Mouse (Mus musculus) hindbrain, embryonic 16.5 days (tissue): ENCODE data around the gene Ptpa. TPM values are rescaled to one million over a fixed set of nuclear protein-coding genes. Genes with fewer than 3 reads are reported as not detected.

Experiments
- ATAC-seq: fragments of 200-750 bp; cut with Nextera tagmentation; 2 replicates; pipeline ENCODE4 v1.8.0; 2017; ENCODE audit warnings: moderate TSS enrichment, moderate library complexity
- H3K27ac ChIP-seq: fragments of 300-500 bp; sonication (generic); 2 replicates; pipeline ENCODE4 v1.5.1; 2014; ENCODE audit warnings: low read depth, mild to moderate bottlenecking, control low read depth, low read length, moderate library complexity
- H3K27me3 ChIP-seq: fragments of 300-500 bp; sonication (generic); replicated peaks from 2 replicates; pipeline ENCODE4 v1.6.1; 2014; ENCODE audit warnings: low read length; ENCODE audit not compliant: control insufficient read depth, insufficient read depth
- H3K36me3 ChIP-seq: fragments of 300-500 bp; sonication (generic); 2 replicates; pipeline ENCODE4 v1.6.1; 2014; ENCODE audit warnings: mild to moderate bottlenecking, low read length, moderate library complexity, mixed read lengths; ENCODE audit not compliant: control insufficient read depth, insufficient read depth
- H3K4me1 ChIP-seq: fragments of 300-500 bp; sonication (generic); 2 replicates; pipeline ENCODE4 v1.6.1; 2014; ENCODE audit warnings: low read depth, low read length; ENCODE audit not compliant: control insufficient read depth, insufficient read depth
- H3K4me2 ChIP-seq: fragments of 300-500 bp; sonication (generic); 2 replicates; pipeline ENCODE4 v1.6.1; 2014; ENCODE audit warnings: mild to moderate bottlenecking, low read length, control low read depth, moderate library complexity
- H3K4me3 ChIP-seq: fragments of 300-500 bp; sonication (generic); 2 replicates; pipeline ENCODE4 v1.5.1; 2014; ENCODE audit warnings: mild to moderate bottlenecking, low read length, control low read depth, moderate library complexity
- H3K9ac ChIP-seq: fragments of 300-500 bp; sonication (generic); 2 replicates; pipeline ENCODE4 v1.6.1; 2014; ENCODE audit warnings: low read depth, mild to moderate bottlenecking, control low read depth, low read length, moderate library complexity
- H3K9me3 ChIP-seq: fragments of 300-500 bp; sonication (generic); 2 replicates; pipeline ENCODE4 v1.6.1; 2014; ENCODE audit warnings: mild to moderate bottlenecking, low read length, moderate library complexity; ENCODE audit not compliant: control insufficient read depth
- WGBS: fragments of 180-500 bp; shearing (Covaris S2); extraction: QIAGEN DNeasy Blood & Tissue Kit; methylation state at CpG from one replicate; pipeline ENCODE4 v1.1.7; 2014; 5-methylcytosine and 5-hydroxymethylcytosine counted together
- microRNA-seq: library from miRNA; unstranded; fragments of <30 nt; microRNA quantifications from one replicate; pipeline ENCODE4, GENCODE M21; 2017
- polyA plus RNA-seq: library from polyadenylated mRNA; unstranded; fragments of >200 nt; fragmentation: Nextera tagmentation; extraction: Ambion mirVana; gene quantifications from 2 replicates; pipeline ENCODE4 v1.2.1, GENCODE M21; 2015

Gene Ptpa
- polyA plus RNA-seq, 1 experiment from 2014 or later = 153 TPM

DNA sequence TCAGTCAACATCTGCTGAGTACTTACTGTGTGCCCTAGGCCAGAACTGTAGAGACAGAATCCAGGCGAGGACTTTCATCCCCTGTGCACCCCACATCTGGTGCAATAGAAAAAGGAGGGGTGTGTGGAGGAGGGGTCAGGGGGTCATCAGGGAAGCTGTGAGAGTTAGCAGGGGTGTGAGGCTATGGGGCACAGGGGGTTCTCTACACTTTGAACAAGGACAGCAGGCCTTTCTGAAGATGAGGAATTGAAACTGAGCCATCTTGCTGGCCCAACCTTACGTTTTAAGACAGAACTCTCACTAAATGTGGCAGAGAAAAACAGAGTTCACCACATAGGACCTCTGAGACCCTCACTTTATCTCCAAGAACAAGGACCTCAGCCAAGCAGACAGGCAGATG is 74.5 kb downstream of the Ptpa start:
- WGBS = 73% methylated on average over 2 of the region's 2 CpGs

DNA sequence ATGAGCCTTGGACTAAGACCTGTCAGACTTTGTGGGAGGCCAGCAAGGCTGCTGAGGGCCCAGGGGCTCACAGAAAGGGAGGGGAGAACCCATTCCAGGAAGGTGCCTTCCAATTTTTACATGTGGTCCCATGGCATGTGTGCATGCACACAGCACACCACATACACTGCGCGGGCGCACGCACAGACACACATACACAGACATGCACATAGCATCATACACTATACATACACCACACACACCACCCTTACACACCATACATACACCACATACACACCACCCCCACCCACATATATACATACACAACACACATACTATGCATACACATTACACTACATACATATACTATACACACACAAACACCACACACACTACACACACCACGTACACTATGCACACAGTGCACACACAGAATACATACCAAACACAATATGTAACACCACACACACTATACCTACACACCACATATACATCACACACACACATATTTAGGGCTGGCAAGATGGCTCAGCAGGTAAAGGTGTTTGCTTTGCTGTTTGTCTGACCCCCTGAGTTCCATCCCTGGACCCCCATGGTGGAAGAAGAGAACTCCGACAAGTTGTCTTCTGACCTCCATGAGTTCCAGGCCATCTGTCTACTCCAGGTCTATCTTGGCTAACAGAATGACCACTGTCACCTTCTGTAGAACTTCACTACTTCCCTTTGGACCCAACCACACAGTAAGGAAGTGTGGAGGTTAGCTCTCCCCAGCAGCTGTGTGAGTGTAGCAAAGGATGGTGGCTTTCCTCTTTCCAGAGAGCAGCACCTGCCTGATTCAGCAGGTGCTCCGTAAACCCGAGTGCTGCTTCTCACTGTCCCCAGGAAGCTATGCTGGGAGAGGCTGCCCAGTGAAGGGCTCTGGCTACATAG is 79.4 kb downstream of the Ptpa start:
- H3K9ac ChIP-seq = no peak overlapping the region; the same call in 1 of the 2 replicates
- H3K4me2 ChIP-seq = peak overlapping the region; percentile 69
- 74% methylated on average over 7 of the region's 8 CpGs for WGBS
- H3K4me3 ChIP-seq = no peak overlapping the region; the same call in 1 of the 2 replicates
- H3K27ac ChIP-seq = 0 out of 2 replicates have a peak overlapping the region, but pooled peaks have one; percentile 65
- no peaks in the 10 kb centered on the region for H3K36me3 ChIP-seq
- H3K4me1 ChIP-seq = peaks cover 4% of the 10 kb centered on the region
- ATAC-seq = peak; percentile 41; the same call in 1 of the 2 replicates
- H3K27me3 ChIP-seq = no peaks in the 10 kb centered on the region
- no peaks in the 10 kb centered on the region for H3K9me3 ChIP-seq

More for the DNA sequence above, 74.5 kb downstream of the Ptpa start:
- ATAC-seq = no peak
- Histone ChIP-seq H3K36me3 (no peaks in the 10 kb centered on the region), H3K9me3 (no peaks in the 10 kb centered on the region), H3K27me3 (no peaks in the 10 kb centered on the region), H3K27ac (no peak overlapping the region), H3K4me1 (no peaks in the 10 kb centered on the region; the same call in 1 of the 2 replicates), H3K4me3 (no peak overlapping the region), H3K9ac (no peak overlapping the region), H3K4me2 (no peak overlapping the region)

DNA sequence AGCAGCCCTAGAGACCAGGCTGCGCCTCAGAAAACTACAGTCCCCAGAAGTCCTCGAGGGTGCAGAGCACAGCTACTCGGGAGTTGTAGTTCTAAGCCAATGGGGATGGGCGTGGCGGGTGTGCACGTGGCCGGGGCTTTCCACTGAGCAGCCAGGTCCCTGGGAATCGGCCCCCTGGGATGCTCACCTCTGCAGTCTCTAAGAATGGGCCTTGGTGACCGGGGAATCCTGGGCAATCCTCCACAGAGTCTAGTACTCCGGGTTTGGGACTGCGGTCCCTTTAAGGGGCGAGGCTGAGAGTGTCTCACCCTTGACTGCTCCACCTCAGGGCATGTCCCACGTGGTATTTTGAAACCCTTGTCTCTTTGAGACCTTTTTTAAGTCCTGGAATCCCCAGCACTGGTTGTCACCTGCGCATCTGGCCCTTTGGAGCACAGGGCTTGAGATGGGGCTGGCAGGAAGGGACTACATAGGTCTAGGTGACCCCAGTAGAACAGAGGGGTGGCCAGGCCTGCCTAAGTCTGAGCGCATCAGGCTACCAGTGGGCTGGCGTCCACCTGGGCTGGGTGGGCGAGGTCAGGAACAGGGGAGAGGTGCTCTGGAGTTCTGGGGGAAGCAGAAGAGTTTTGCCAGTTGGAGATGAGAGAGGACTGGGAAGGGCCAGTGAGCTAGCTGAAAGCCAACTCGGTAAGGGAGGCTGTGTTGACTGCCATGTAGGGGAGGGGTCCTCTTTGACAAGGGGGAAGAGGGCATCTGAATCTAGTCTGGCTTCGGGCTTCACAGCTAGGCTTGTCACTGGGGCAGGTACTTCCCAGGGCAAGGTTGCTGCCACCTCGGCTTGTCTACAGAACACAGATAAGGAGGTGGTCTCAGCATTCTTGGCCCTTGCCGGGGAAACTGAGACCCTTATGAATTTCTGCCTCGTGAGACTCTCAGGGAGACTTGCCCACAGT is 80.3 kb downstream of the Ptpa start:
- WGBS = 27% methylated on average over 22 of the region's 22 CpGs
- ATAC-seq = peak; percentile 97
- Histone ChIP-seq H3K4me2 (peak overlapping the region; percentile 69), H3K27ac (peak overlapping the region; percentile 65; the same call in 1 of the 2 replicates), H3K4me3 (peak overlapping the region; percentile 40), H3K36me3 (no peaks in the 10 kb centered on the region), H3K27me3 (no peaks in the 10 kb centered on the region), H3K9me3 (no peaks in the 10 kb centered on the region), H3K9ac (peak overlapping the region; percentile 48), H3K4me1 (peaks cover 4% of the 10 kb centered on the region)

Small RNAs within 50 kb of the gene (microRNA-seq; reads per million reads assigned to microRNA genes)
- not detected for gene Gm47292

Other genes starting within 250 kb of the Ptpa start
- 24.0 and 29.2 TPM in 2 replicates for gene Endog, start 244.5 kb upstream of the Ptpa start, polyA plus RNA-seq
- 71.2 and 72.4 TPM in 2 replicates for gene Spout1, start 237.6 kb upstream of the Ptpa start, polyA plus RNA-seq
- 14.8 and 15.2 TPM in 2 replicates for gene Kyat1, start 210.2 kb upstream of the Ptpa start, polyA plus RNA-seq
- gene Lrrc8a, start 178.3 kb upstream of the Ptpa start, polyA plus RNA-seq = 53.6 and 56.9 TPM in 2 replicates
- gene Gm28035, start 175.5 kb upstream of the Ptpa start, polyA plus RNA-seq = 0.15 and 0.16 TPM in 2 replicates
- gene Phyhd1, start 149.8 kb upstream of the Ptpa start, polyA plus RNA-seq = 5.9 and 7.0 TPM in 2 replicates
- not detected in 2 replicates for gene Gm28038, start 135.0 kb upstream of the Ptpa start, polyA plus RNA-seq
- 44.9 and 45.8 TPM in 2 replicates for gene Dolk, start 129.7 kb upstream of the Ptpa start, polyA plus RNA-seq
- 15.8 and 23.4 TPM in 2 replicates for gene Nup188, start 129.6 kb upstream of the Ptpa start, polyA plus RNA-seq
- 208 and 221 TPM in 2 replicates for gene Sh3glb2, start 56.7 kb upstream of the Ptpa start, polyA plus RNA-seq
- 38.2 and 39.7 TPM in 2 replicates for gene Miga2, start 51.8 kb upstream of the Ptpa start, polyA plus RNA-seq
- gene Dolpp1, start 23.8 kb upstream of the Ptpa start, polyA plus RNA-seq = 63.7 and 67.7 TPM in 2 replicates
- gene Crat, start 226 bp upstream of the Ptpa start, polyA plus RNA-seq = 25.4 and 30.8 TPM in 2 replicates
- 1.2 and 1.4 TPM in 2 replicates for gene Ier5l, start 58.2 kb downstream of the Ptpa start, polyA plus RNA-seq
- 0.19 and 0.99 TPM in 2 replicates for gene Cstad, start 179.0 kb downstream of the Ptpa start, polyA plus RNA-seq